Mouse (Mus musculus) T-helper 2 cell (primary cell): ENCODE results near the gene Gdf10.

Source experiments
- in situ Hi-C: fragments of 300-600 bp; cut with MboI, MseI; formaldehyde crosslinking; loops from one replicate; pipeline ENCODE4 v1.15.1; 2025; ENCODE audit warnings: high pct_unique_total_duplicates

The Gdf10 gene

GRCm38 (mm10) chr14:33923168-33924070 lies at the start of gene Gdf10:
Gene Gdf10, plus strand, starts transcription at chr14:33923587.
- in situ Hi-C loops = no loop called here

GRCm38 (mm10) chr14:33878826-33879225 lies 44.6 kb upstream of the Gdf10 start:
- in situ Hi-C loops = no loop called here

GRCm38 (mm10) chr14:33880236-33880635 lies 43.2 kb upstream of the Gdf10 start:
- in situ Hi-C loops = no loop called here

- in situ Hi-C loops = no loop called here
Observed at GRCm38 (mm10) chr14:33881471-33881870, 41.9 kb upstream of the Gdf10 start.

GRCm38 (mm10) chr14:33883046-33883445 lies 40.3 kb upstream of the Gdf10 start:
- in situ Hi-C loops = no loop called here

- in situ Hi-C loops = no loop called here
Observed at GRCm38 (mm10) chr14:33885466-33885865, 37.9 kb upstream of the Gdf10 start.

- in situ Hi-C loops = no loop called here
Observed at GRCm38 (mm10) chr14:33888387-33889035, 34.9 kb upstream of the Gdf10 start.

- in situ Hi-C loops = no loop called here
Observed at GRCm38 (mm10) chr14:33889971-33890370, 33.4 kb upstream of the Gdf10 start.

GRCm38 (mm10) chr14:33891507-33891906 lies 31.9 kb upstream of the Gdf10 start:
- in situ Hi-C loops = no loop called here

- in situ Hi-C loops = no loop called here
Observed at GRCm38 (mm10) chr14:33895777-33896176, 27.6 kb upstream of the Gdf10 start.

GRCm38 (mm10) chr14:33896628-33897300 lies 26.6 kb upstream of the Gdf10 start:
- in situ Hi-C loops = no loop called here

GRCm38 (mm10) chr14:33902783-33903182 lies 20.6 kb upstream of the Gdf10 start:
- in situ Hi-C loops = no loop called here

GRCm38 (mm10) chr14:33903199-33903598 lies 20.2 kb upstream of the Gdf10 start:
- in situ Hi-C loops = no loop called here

GRCm38 (mm10) chr14:33904851-33905250 lies 18.5 kb upstream of the Gdf10 start:
- in situ Hi-C loops = no loop called here

GRCm38 (mm10) chr14:33913727-33914126 lies 9.7 kb upstream of the Gdf10 start:
- in situ Hi-C loops = no loop called here

- in situ Hi-C loops = no loop called here
Observed at GRCm38 (mm10) chr14:33914206-33914605, 9.2 kb upstream of the Gdf10 start.

GRCm38 (mm10) chr14:33920727-33921559 lies 2.4 kb upstream of the Gdf10 start:
- in situ Hi-C loops = no loop called here

- in situ Hi-C loops = no loop called here
Observed at GRCm38 (mm10) chr14:33922771-33923167, 618 bp upstream of the Gdf10 start.

- in situ Hi-C loops = loop anchor here (10.0 kb wide), 1 partner anchor 237 kb away; no protein-coding TSS in a partner anchor
Observed at GRCm38 (mm10) chr14:33931853-33932252, 8.5 kb downstream of the Gdf10 start.

- in situ Hi-C loops = loop anchor here (10.0 kb wide), 1 partner anchor 238 kb away; no protein-coding TSS in a partner anchor
Observed at GRCm38 (mm10) chr14:33932935-33933703, 9.7 kb downstream of the Gdf10 start.
